Mouse (Mus musculus) hindbrain, embryonic 13.5 days (tissue): ENCODE measurements at regions not wholly inside any gene's neighbourhood (a gene's known extent, or its start where the extent isn't known, plus 50 kb on each side); places are given as distances from the start of the nearest gene placed in this dataset.

ENCODE experiments used
- ATAC-seq: fragments of 200-750 bp; cut with Nextera tagmentation; 2 replicates; pipeline ENCODE4 v1.8.0; 2017; ENCODE audit warnings: moderate TSS enrichment; ENCODE audit not compliant: low FRiP score
- H3K27ac ChIP-seq: fragments of 300-500 bp; sonication (generic); 2 replicates; pipeline ENCODE4 v1.5.1; 2015; ENCODE audit warnings: inconsistent platforms, mild to moderate bottlenecking, moderate library complexity
- H3K27me3 ChIP-seq: fragments of 300-500 bp; sonication (generic); 2 replicates; pipeline ENCODE4 v1.6.1; 2015; ENCODE audit warnings: mild to moderate bottlenecking, inconsistent platforms
- H3K36me3 ChIP-seq: fragments of 300-500 bp; sonication (generic); 2 replicates; pipeline ENCODE4 v1.6.1; 2015; ENCODE audit warnings: mild to moderate bottlenecking, inconsistent platforms
- H3K4me1 ChIP-seq: fragments of 300-500 bp; sonication (generic); replicated peaks from 2 replicates; pipeline ENCODE4 v1.6.1; 2015; ENCODE audit warnings: inconsistent platforms
- H3K4me2 ChIP-seq: fragments of 300-500 bp; sonication (generic); 2 replicates; pipeline ENCODE4 v1.6.1; 2015; ENCODE audit warnings: inconsistent platforms, mild to moderate bottlenecking, moderate library complexity
- H3K4me3 ChIP-seq: fragments of 300-500 bp; sonication (generic); 2 replicates; pipeline ENCODE4 v1.5.1; 2015; ENCODE audit warnings: mild to moderate bottlenecking, inconsistent platforms
- H3K9ac ChIP-seq: fragments of 300-500 bp; sonication (generic); 2 replicates; pipeline ENCODE4 v1.6.1; 2015; ENCODE audit warnings: mild to moderate bottlenecking, inconsistent platforms
- H3K9me3 ChIP-seq: fragments of 300-500 bp; sonication (generic); 2 replicates; pipeline ENCODE4 v1.6.1; 2016; ENCODE audit warnings: inconsistent platforms
- WGBS: fragments of 180-500 bp; shearing (Covaris S2); methylation state at CpG from one replicate; pipeline ENCODE4 v1.1.7; 2015; 5-methylcytosine and 5-hydroxymethylcytosine counted together

- H3K4me1 ChIP-seq = 0 out of 2 replicates have a peak, but pooled peaks cover 4% of the 10 kb centered on the region
- no peak for ATAC-seq
- WGBS = 26% methylated on average over 2 of the region's 2 CpGs
- H3K9me3 ChIP-seq = no peaks in the 10 kb centered on the region
- H3K27me3 ChIP-seq = no peaks in the 10 kb centered on the region
- no peak overlapping the region for H3K9ac ChIP-seq
- no peak overlapping the region for H3K4me2 ChIP-seq
- H3K4me3 ChIP-seq = no peak overlapping the region
- H3K27ac ChIP-seq = no peak overlapping the region
- no peaks in the 10 kb centered on the region for H3K36me3 ChIP-seq
Measured at GRCm38 (mm10) chr9:112799583-112800220, 564.0 kb upstream of the Arpp21 start.

GRCm38 (mm10) chr9:112793537-112793936 is 557.8 kb upstream of the Arpp21 start:
- no peak overlapping the region for H3K9ac ChIP-seq
- H3K27me3 ChIP-seq = no peaks in the 10 kb centered on the region
- ATAC-seq = no peak
- H3K4me2 ChIP-seq = no peak overlapping the region
- no peaks in the 10 kb centered on the region for H3K9me3 ChIP-seq
- H3K4me1 ChIP-seq = no peaks in the 10 kb centered on the region
- no peak overlapping the region for H3K4me3 ChIP-seq
- no peaks in the 10 kb centered on the region for H3K36me3 ChIP-seq
- H3K27ac ChIP-seq = no peak overlapping the region
- WGBS = 84% methylated on average over 2 of the region's 2 CpGs

GRCm38 (mm10) chr9:112771981-112772380 is 536.2 kb upstream of the Arpp21 start:
- H3K9me3 ChIP-seq = no peaks in the 10 kb centered on the region
- ATAC-seq = no peak
- H3K4me2 ChIP-seq = no peak overlapping the region
- no peak overlapping the region for H3K4me3 ChIP-seq
- no peaks in the 10 kb centered on the region for H3K27me3 ChIP-seq
- H3K36me3 ChIP-seq = no peaks in the 10 kb centered on the region
- no peak overlapping the region for H3K27ac ChIP-seq
- 89% methylated on average over 3 of the region's 3 CpGs for WGBS
- no peak overlapping the region for H3K9ac ChIP-seq
- no peaks in the 10 kb centered on the region for H3K4me1 ChIP-seq

- Histone ChIP-seq H3K27ac (no peak overlapping the region), H3K4me2 (no peak overlapping the region), H3K4me1 (no peaks in the 10 kb centered on the region), H3K36me3 (no peaks in the 10 kb centered on the region), H3K9me3 (no peaks in the 10 kb centered on the region), H3K9ac (no peak overlapping the region), H3K27me3 (no peaks in the 10 kb centered on the region), H3K4me3 (no peak overlapping the region)
- ATAC-seq = no peak
- 65% methylated on average over 5 of the region's 5 CpGs for WGBS
Measured at GRCm38 (mm10) chr9:112744616-112745015, 508.9 kb upstream of the Arpp21 start.

- Histone ChIP-seq H3K4me1 (no peaks in the 10 kb centered on the region), H3K4me2 (no peak overlapping the region), H3K27me3 (no peaks in the 10 kb centered on the region), H3K9ac (no peak overlapping the region), H3K4me3 (no peak overlapping the region), H3K9me3 (no peaks in the 10 kb centered on the region), H3K27ac (no peak overlapping the region), H3K36me3 (no peaks in the 10 kb centered on the region)
- 67% methylated on average over 1 of the region's 1 CpGs for WGBS
- no peak for ATAC-seq
Measured at GRCm38 (mm10) chr9:112743871-112744590, 508.3 kb upstream of the Arpp21 start.

- Histone ChIP-seq H3K27ac (no peak overlapping the region), H3K36me3 (no peaks in the 10 kb centered on the region), H3K9me3 (no peaks in the 10 kb centered on the region), H3K4me2 (no peak overlapping the region), H3K4me1 (no peaks in the 10 kb centered on the region), H3K9ac (no peak overlapping the region), H3K4me3 (no peak overlapping the region), H3K27me3 (no peaks in the 10 kb centered on the region)
- ATAC-seq = no peak
Measured at GRCm38 (mm10) chr9:112735761-112736160, 500.0 kb upstream of the Arpp21 start.

GRCm38 (mm10) chr9:112725523-112725922 is 489.8 kb upstream of the Arpp21 start:
- H3K4me2 ChIP-seq = no peak overlapping the region
- 43% methylated on average over 8 of the region's 8 CpGs for WGBS
- no peak overlapping the region for H3K9ac ChIP-seq
- 0 out of 2 replicates have a peak, but pooled peaks cover 3% of the 10 kb centered on the region for H3K4me1 ChIP-seq
- no peak overlapping the region for H3K27ac ChIP-seq
- H3K36me3 ChIP-seq = no peaks in the 10 kb centered on the region
- H3K4me3 ChIP-seq = no peak overlapping the region
- no peaks in the 10 kb centered on the region for H3K27me3 ChIP-seq
- no peak for ATAC-seq
- no peaks in the 10 kb centered on the region for H3K9me3 ChIP-seq

GRCm38 (mm10) chr9:112725103-112725502 is 489.4 kb upstream of the Arpp21 start:
- Histone ChIP-seq H3K36me3 (no peaks in the 10 kb centered on the region), H3K4me2 (no peak overlapping the region), H3K27ac (no peak overlapping the region), H3K9me3 (no peaks in the 10 kb centered on the region), H3K27me3 (no peaks in the 10 kb centered on the region), H3K4me1 (0 out of 2 replicates have a peak, but pooled peaks cover 3% of the 10 kb centered on the region), H3K9ac (no peak overlapping the region), H3K4me3 (no peak overlapping the region)
- 63% methylated on average over 4 of the region's 4 CpGs for WGBS
- ATAC-seq = no peak

GRCm38 (mm10) chr9:112723346-112723745 is 487.6 kb upstream of the Arpp21 start:
- Histone ChIP-seq H3K27me3 (no peaks in the 10 kb centered on the region), H3K4me1 (0 out of 2 replicates have a peak, but pooled peaks cover 3% of the 10 kb centered on the region), H3K4me2 (no peak overlapping the region), H3K9ac (no peak overlapping the region), H3K9me3 (no peaks in the 10 kb centered on the region), H3K27ac (no peak overlapping the region), H3K4me3 (no peak overlapping the region), H3K36me3 (no peaks in the 10 kb centered on the region)
- no peak for ATAC-seq
- WGBS = 76% methylated on average over 1 of the region's 1 CpGs

- 0 out of 2 replicates have a peak, but pooled peaks cover 3% of the 10 kb centered on the region for H3K4me1 ChIP-seq
- no peak overlapping the region for H3K4me2 ChIP-seq
- H3K4me3 ChIP-seq = no peak overlapping the region
- ATAC-seq = no peak
- 85% methylated on average over 4 of the region's 4 CpGs for WGBS
- H3K27me3 ChIP-seq = no peaks in the 10 kb centered on the region
- no peak overlapping the region for H3K9ac ChIP-seq
- H3K36me3 ChIP-seq = no peaks in the 10 kb centered on the region
- no peak overlapping the region for H3K27ac ChIP-seq
- H3K9me3 ChIP-seq = no peaks in the 10 kb centered on the region
Measured at GRCm38 (mm10) chr9:112722501-112722900, 486.8 kb upstream of the Arpp21 start.

GRCm38 (mm10) chr9:112715197-112715762 is 479.5 kb upstream of the Arpp21 start:
- Histone ChIP-seq H3K4me1 (no peaks in the 10 kb centered on the region), H3K27me3 (no peaks in the 10 kb centered on the region), H3K4me3 (no peak overlapping the region), H3K27ac (no peak overlapping the region), H3K9me3 (no peaks in the 10 kb centered on the region), H3K9ac (no peak overlapping the region), H3K4me2 (no peak overlapping the region), H3K36me3 (no peaks in the 10 kb centered on the region)
- 21% methylated on average over 1 of the region's 1 CpGs for WGBS
- ATAC-seq = peak; percentile 61; the same call in 1 of the 2 replicates

- Histone ChIP-seq H3K4me2 (no peak overlapping the region), H3K36me3 (no peaks in the 10 kb centered on the region), H3K4me3 (no peak overlapping the region), H3K9me3 (no peaks in the 10 kb centered on the region), H3K27ac (no peak overlapping the region), H3K27me3 (no peaks in the 10 kb centered on the region), H3K9ac (no peak overlapping the region), H3K4me1 (no peaks in the 10 kb centered on the region)
- ATAC-seq = no peak
- 58% methylated on average over 1 of the region's 1 CpGs for WGBS
Measured at GRCm38 (mm10) chr9:112678866-112679265, 443.1 kb upstream of the Arpp21 start.

- no peaks in the 10 kb centered on the region for H3K36me3 ChIP-seq
- H3K4me3 ChIP-seq = no peak overlapping the region
Measured at GRCm38 (mm10) chr9:112675232-112675631, 439.5 kb upstream of the Arpp21 start.

More at GRCm38 (mm10) chr9:112675232-112675631, 439.5 kb upstream of the Arpp21 start:
- no peaks in the 10 kb centered on the region for H3K27me3 ChIP-seq
- H3K4me2 ChIP-seq = no peak overlapping the region
- no peak overlapping the region for H3K9ac ChIP-seq
- H3K9me3 ChIP-seq = no peaks in the 10 kb centered on the region
- H3K27ac ChIP-seq = no peak overlapping the region
- WGBS = 84% methylated on average over 5 of the region's 5 CpGs
- no peak for ATAC-seq
- no peaks in the 10 kb centered on the region for H3K4me1 ChIP-seq
